Mouse (Mus musculus) brain, embryonic 14.5 days (tissue): Measurements from ENCODE around the gene Lipe.

ENCODE experiments used
- CTCF ChIP-seq: fragments of 200-500 bp; IDR thresholded peaks from 2 replicates; pipeline ENCODE4 v1.5.1; 2012; ENCODE audit warnings: inconsistent platforms, mild to moderate bottlenecking, moderate library complexity, borderline replicate concordance; ENCODE audit not compliant: insufficient read depth, insufficient read length; ENCODE audit errors: extremely low read depth
- POLR2A ChIP-seq: fragments of 200-500 bp; IDR thresholded peaks from 2 replicates; pipeline ENCODE4 v1.6.1; 2012; ENCODE audit warnings: mild to moderate bottlenecking, inconsistent platforms, borderline replicate concordance; ENCODE audit not compliant: poor library complexity, insufficient read depth, insufficient read length, severe bottlenecking; ENCODE audit errors: extremely low read depth

GRCm38 (mm10) chr7:25419943-25420342, 21.4 kb upstream of the Lipe start:
- TF ChIP-seq CTCF (no peak), POLR2A (no peak)
